ENCODE assay signal across 9 mouse cellular contexts in the genomic region with DNA sequence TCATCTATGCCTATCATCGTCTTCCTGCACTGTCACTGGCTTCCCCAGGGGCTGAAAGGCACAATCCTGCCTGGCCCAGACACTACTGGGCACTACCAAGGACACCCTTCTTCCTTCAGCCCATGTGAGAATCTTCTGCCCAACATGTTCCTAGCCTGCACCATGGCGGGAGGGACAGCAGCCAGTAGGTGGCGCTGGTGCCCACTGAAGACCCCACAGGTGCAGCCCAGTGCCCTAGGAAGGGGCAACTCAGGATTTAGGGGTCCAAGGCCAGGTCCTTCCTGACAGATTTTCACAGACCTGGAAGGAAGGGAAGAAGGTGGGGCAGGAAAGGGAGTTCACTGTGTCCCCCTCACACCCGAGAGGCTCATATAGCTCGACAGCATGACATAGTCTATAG. TPM values are rescaled to one million over a fixed set of nuclear protein-coding genes. Genes with fewer than 3 reads are reported as not detected.
A peak's percentile ranks its signal among the peaks of the same experiment; 100 is the strongest.
DNase-seq lines count a peak whose midpoint lies in the region; ATAC-seq and TF ChIP-seq lines count a peak whose summit lies in the region.
"Had no signal": no experiment of that assay in that cellular context is flagged by ENCODE, and none has a peak within 500 bp of the region (broad histone marks: within the 10 kb centered on the region; RNA-seq: fewer than 3 reads in every experiment).

No protein-coding gene starts in this region.

- no peaks in the 10 kb centered on the region for H3K4me1 ChIP-seq in kidney, postnatal 0 days (replicated peaks; ENCODE audit: insufficient read depth, low read length)
- H3K4me1 ChIP-seq in kidney, embryonic 16.5 days (ENCODE audit: insufficient read depth, low read length) = peaks cover 28% of the 10 kb centered on the region
- H3K4me1 ChIP-seq in liver, adult 2 months (ENCODE audit: control insufficient read depth, insufficient read depth, low read length) = peaks cover 14% of the 10 kb centered on the region

- no peak overlapping the region for H3K4me2 ChIP-seq in kidney, postnatal 0 days (ENCODE audit: low read length)
- no peak overlapping the region for H3K4me2 ChIP-seq in kidney, embryonic 16.5 days (replicated peaks; ENCODE audit: low read depth, low read length)
- H3K4me2 ChIP-seq: midbrain, embryonic 12.5 days had no signal

- no peak for TF ChIP-seq POLR2A in liver, adult 2 months (IDR thresholded peaks at IDR 0.05; ENCODE audit: extremely low read depth, insufficient read depth, low read length)

- H3K9ac ChIP-seq in kidney, postnatal 0 days (ENCODE audit: low read depth, low read length) = no peak overlapping the region
- no peak overlapping the region for H3K9ac ChIP-seq in kidney, embryonic 16.5 days (replicated peaks; ENCODE audit: low read length)
- H3K9ac ChIP-seq in liver, adult 2 months (ENCODE audit: low read depth, low read length) = no peak overlapping the region
- H3K9ac ChIP-seq: midbrain, embryonic 12.5 days had no signal

- no peaks in the 10 kb centered on the region for H3K36me3 ChIP-seq in kidney, postnatal 0 days (ENCODE audit: insufficient read depth, low read length)
- no peaks in the 10 kb centered on the region for H3K36me3 ChIP-seq in kidney, embryonic 16.5 days (ENCODE audit: insufficient read depth, low read length)
- H3K36me3 ChIP-seq in liver, adult 2 months (ENCODE audit: control insufficient read depth, insufficient read depth, low read length) = no peaks in the 10 kb centered on the region; the same call in 1 of the 2 replicates
- H3K36me3 ChIP-seq: midbrain, embryonic 12.5 days had no signal

- H3K27me3 ChIP-seq in kidney, postnatal 0 days (ENCODE audit: insufficient read depth, low read length) = no peaks in the 10 kb centered on the region
- no peaks in the 10 kb centered on the region for H3K27me3 ChIP-seq in kidney, embryonic 16.5 days (ENCODE audit: insufficient read depth, low read length)
- no peaks in the 10 kb centered on the region for H3K27me3 ChIP-seq in liver, adult 2 months (ENCODE audit: control insufficient read depth, insufficient read depth, low read length)

- H3K9me3 ChIP-seq in kidney, postnatal 0 days (replicated peaks; ENCODE audit: low read length) = no peaks in the 10 kb centered on the region
- no peaks in the 10 kb centered on the region for H3K9me3 ChIP-seq in kidney, embryonic 16.5 days (ENCODE audit: low read length)
- H3K9me3 ChIP-seq: midbrain, embryonic 12.5 days had no signal

- 46% methylated on average over 5 of the region's 5 CpGs for WGBS in kidney, postnatal 0 days
- 34% methylated on average over 5 of the region's 5 CpGs for WGBS in kidney, embryonic 16.5 days
- 58% methylated on average over 5 of the region's 5 CpGs for WGBS in liver, adult 2 months

- ATAC-seq in kidney, postnatal 0 days (replicated peaks; ENCODE audit: low FRiP score, low read depth) = no peak; the same call in 1 of the 2 replicates
- no peak for ATAC-seq in kidney, embryonic 16.5 days (ENCODE audit: low FRiP score, low TSS enrichment)

- no peak overlapping the region for H3K4me3 ChIP-seq in kidney, postnatal 0 days (replicated peaks; ENCODE audit: low read depth, low read length)
- H3K4me3 ChIP-seq in kidney, embryonic 16.5 days (ENCODE audit: low read length) = no peak overlapping the region
- H3K4me3 ChIP-seq in liver, adult 2 months (ENCODE audit: insufficient read depth, low read depth, low read length) = no peak overlapping the region
- H3K4me3 ChIP-seq: midbrain, embryonic 12.5 days had no signal

- H3K79me2 ChIP-seq in liver, adult 2 months (ENCODE audit: control insufficient read depth, insufficient read depth, low read length) = no peaks in the 10 kb centered on the region

- H3K27ac ChIP-seq in kidney, postnatal 0 days = no peak overlapping the region
- H3K27ac ChIP-seq in kidney, embryonic 16.5 days (ENCODE audit: low read length) = no peak overlapping the region
- no peak overlapping the region for H3K27ac ChIP-seq in liver, adult 2 months (replicated peaks; ENCODE audit: insufficient read depth, low read depth, low read length)
- H3K27ac ChIP-seq: midbrain, embryonic 12.5 days had no signal

- DNase-seq in adrenal gland, adult (ENCODE audit: inconsistent age in 2 of 2, low spot score in 1 of 2) = peak; percentile 51 to 77
- DNase-seq in adrenal gland, postnatal 4 days (ENCODE audit: low spot score in 2 of 2) = no peak
- peak; percentile 47 for DNase-seq in kidney, postnatal 0 days (ENCODE audit: low spot score)
- peak; percentile 45 for DNase-seq in c-Kit-positive CD71-positive TER-119-positive erythroid progenitor cells, embryonic 14.5 days (ENCODE audit: low spot score)
- no peak for DNase-seq in liver, adult 2 months (ENCODE audit: extremely low read depth, low read depth, low spot score)
- peak; percentile 67 for DNase-seq in retina, embryonic 14.5 days (ENCODE audit: low spot score)
- DNase-seq in frontal cortex, postnatal 25 days (ENCODE audit: low spot score in 2 of 2) = no peak

- peak; percentile 86 for TF ChIP-seq CTCF in kidney, postnatal 0 days (IDR thresholded peaks at IDR 0.05; ENCODE audit: low read depth)
- TF ChIP-seq CTCF in liver, adult 2 months (IDR thresholded peaks at IDR 0.05; ENCODE audit: low read depth, low read length) = peak; percentile 84

RNA-seq across cellular contexts. Expression of a gene that starts 47.7 kb away (rescaled TPM):
- total RNA-seq in adrenal gland, postnatal 4 days (2021) = 10 to 100 TPM; 68.7 to 73.7 TPM
- polyA plus RNA-seq in kidney, postnatal 0 days (2015; fragmentation: Nextera tagmentation; extraction: Ambion mirVana) = 85.1 and 89.4 TPM in 2 replicates
- 64.1 and 71.8 TPM in 2 replicates for polyA plus RNA-seq in kidney, embryonic 16.5 days (2015; fragmentation: Nextera tagmentation; extraction: Ambion mirVana)
- 76.1 and 81.6 TPM in 2 replicates for total RNA-seq in liver, adult 2 months (2014; rRNA removed)
- polyA plus RNA-seq in liver, adult 2 months (2012; rRNA removed) = 140 and 148 TPM in 2 replicates

Comparison
In these comparisons a context has a peak if more than half of its experiments do, and no peak if none do; other contexts are left out.
1. DNase-seq: peak in adrenal gland, adult (2 of 2), kidney, postnatal 0 days (single experiment), c-Kit-positive CD71-positive TER-119-positive erythroid progenitor cells, embryonic 14.5 days (single experiment) and retina, embryonic 14.5 days (single experiment); none in adrenal gland, postnatal 4 days (0 of 2), liver, adult 2 months (single experiment) and frontal cortex, postnatal 25 days (0 of 2).